Mouse (Mus musculus): ENCODE data around the gene Gps2. TPM values are rescaled to one million over a fixed set of nuclear protein-coding genes. Genes with fewer than 3 reads are reported as not detected.

The Gps2 gene
- polyA plus RNA-seq, 1 experiment from 2014 or later: 89.0 TPM

DNA sequence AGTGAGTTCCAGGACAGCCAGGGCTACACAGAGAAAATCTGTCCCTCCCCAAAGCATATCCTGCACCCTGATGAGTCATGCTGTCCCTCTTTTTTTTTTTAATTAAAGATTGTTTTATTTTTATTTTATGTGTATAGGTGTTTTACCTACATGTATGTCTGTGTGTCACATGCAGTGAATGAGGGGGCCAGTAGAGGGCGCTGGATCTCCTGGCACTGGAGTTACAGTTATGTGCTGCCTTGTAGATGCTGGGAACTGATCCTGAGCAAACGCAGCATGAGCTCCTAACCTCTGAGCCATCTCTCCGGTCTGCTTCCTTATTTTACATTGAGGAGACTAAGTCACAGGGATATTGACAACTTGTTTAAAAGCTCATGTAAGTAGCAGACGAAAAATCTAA lies 30.6 kb upstream of the Gps2 start:
- Histone ChIP-seq H3K9ac (ENCODE audit: low read depth, low read length) (no peak overlapping the region), H3K4me2 (replicated peaks; ENCODE audit: low read depth, low read length) (no peak overlapping the region), H3K36me3 (ENCODE audit: control insufficient read depth, insufficient read depth, low read length) (no peaks in the 10 kb centered on the region), H3K27ac (ENCODE audit: low read depth, low read length) (no peak overlapping the region), H3K4me3 (ENCODE audit: low read depth, low read length) (no peak overlapping the region), H3K27me3 (ENCODE audit: control insufficient read depth, insufficient read depth, low read length) (no peaks in the 10 kb centered on the region), H3K9me3 (ENCODE audit: control insufficient read depth, low read length) (no peaks in the 10 kb centered on the region), H3K4me1 (replicated peaks; ENCODE audit: control insufficient read depth, insufficient read depth, low read length) (no peaks in the 10 kb centered on the region; the same call in none of the 2 replicates)
- DNase-seq (ENCODE audit: low spot score): peak; percentile 32
- 69% methylated on average over 4 of the region's 4 CpGs for WGBS
- ATAC-seq (ENCODE audit: low FRiP score): no peak

DNA sequence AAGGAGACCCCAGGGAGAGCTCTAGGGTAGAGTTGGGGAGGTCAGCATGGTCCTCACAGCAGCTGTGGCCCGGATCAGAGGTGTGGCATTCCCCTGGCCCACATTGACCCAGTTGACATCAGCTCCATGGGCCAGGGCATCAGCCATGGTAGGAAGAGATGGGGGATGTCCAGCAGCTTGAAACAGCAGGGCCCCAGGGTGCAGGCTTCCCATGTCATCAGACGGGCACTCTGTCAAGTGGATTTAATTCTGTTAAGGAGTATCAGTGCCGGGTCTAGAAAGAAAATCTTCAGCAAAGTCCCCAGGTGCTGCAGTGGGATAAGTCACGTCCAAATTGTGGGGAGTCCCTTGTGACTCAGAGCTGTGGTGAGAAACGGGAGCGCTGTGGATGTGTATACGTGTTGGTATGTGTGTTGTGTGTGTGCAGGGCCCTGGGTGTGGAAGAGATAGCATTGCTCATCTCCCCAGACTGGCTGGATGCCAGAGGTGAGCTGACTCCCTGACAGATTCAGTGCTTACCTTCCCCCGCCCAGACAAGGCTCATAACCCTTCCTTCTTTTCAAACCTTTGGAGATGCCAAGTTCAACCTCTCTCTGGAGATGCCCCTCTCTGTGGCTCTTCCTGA lies 30.0 kb upstream of the Gps2 start:
- DNase-seq (ENCODE audit: low spot score): no peak
- Histone ChIP-seq H3K27me3 (ENCODE audit: control insufficient read depth, insufficient read depth, low read length) (no peaks in the 10 kb centered on the region), H3K4me2 (replicated peaks; ENCODE audit: low read depth, low read length) (no peak overlapping the region), H3K9ac (ENCODE audit: low read depth, low read length) (no peak overlapping the region), H3K4me3 (ENCODE audit: low read depth, low read length) (no peak overlapping the region), H3K4me1 (replicated peaks; ENCODE audit: control insufficient read depth, insufficient read depth, low read length) (no peaks in the 10 kb centered on the region; the same call in none of the 2 replicates), H3K36me3 (ENCODE audit: control insufficient read depth, insufficient read depth, low read length) (no peaks in the 10 kb centered on the region), H3K27ac (ENCODE audit: low read depth, low read length) (no peak overlapping the region), H3K9me3 (ENCODE audit: control insufficient read depth, low read length) (no peaks in the 10 kb centered on the region)
- WGBS: 89% methylated on average over 8 of the region's 8 CpGs
- no peak for ATAC-seq (ENCODE audit: low FRiP score)

- Histone ChIP-seq H3K9ac (ENCODE audit: low read depth, low read length) (no peak overlapping the region), H3K4me2 (replicated peaks; ENCODE audit: low read depth, low read length) (no peak overlapping the region), H3K4me1 (replicated peaks; ENCODE audit: control insufficient read depth, insufficient read depth, low read length) (no peaks in the 10 kb centered on the region; the same call in none of the 2 replicates), H3K36me3 (ENCODE audit: control insufficient read depth, insufficient read depth, low read length) (no peaks in the 10 kb centered on the region), H3K9me3 (ENCODE audit: control insufficient read depth, low read length) (no peaks in the 10 kb centered on the region), H3K4me3 (ENCODE audit: low read depth, low read length) (no peak overlapping the region), H3K27ac (ENCODE audit: low read depth, low read length) (no peak overlapping the region), H3K27me3 (ENCODE audit: control insufficient read depth, insufficient read depth, low read length) (no peaks in the 10 kb centered on the region)
- no peak for ATAC-seq (ENCODE audit: low FRiP score)
- WGBS: 88% methylated on average over 9 of the region's 9 CpGs
- DNase-seq (ENCODE audit: low spot score): no peak
Measured at GRCm38 (mm10) chr11:69884240-69884639, 29.4 kb upstream of the Gps2 start.

- Histone ChIP-seq H3K36me3 (ENCODE audit: control insufficient read depth, insufficient read depth, low read length) (no peaks in the 10 kb centered on the region), H3K9ac (ENCODE audit: low read depth, low read length) (no peak overlapping the region), H3K9me3 (ENCODE audit: control insufficient read depth, low read length) (no peaks in the 10 kb centered on the region), H3K27ac (ENCODE audit: low read depth, low read length) (no peak overlapping the region), H3K4me2 (replicated peaks; ENCODE audit: low read depth, low read length) (no peak overlapping the region), H3K27me3 (ENCODE audit: control insufficient read depth, insufficient read depth, low read length) (no peaks in the 10 kb centered on the region), H3K4me3 (ENCODE audit: low read depth, low read length) (no peak overlapping the region), H3K4me1 (replicated peaks; ENCODE audit: control insufficient read depth, insufficient read depth, low read length) (no peaks in the 10 kb centered on the region; the same call in none of the 2 replicates)
- 80% methylated on average over 8 of the region's 8 CpGs for WGBS
- no peak for ATAC-seq (ENCODE audit: low FRiP score)
- DNase-seq (ENCODE audit: low spot score): no peak
Measured at GRCm38 (mm10) chr11:69884663-69885062, 29.0 kb upstream of the Gps2 start.

DNA sequence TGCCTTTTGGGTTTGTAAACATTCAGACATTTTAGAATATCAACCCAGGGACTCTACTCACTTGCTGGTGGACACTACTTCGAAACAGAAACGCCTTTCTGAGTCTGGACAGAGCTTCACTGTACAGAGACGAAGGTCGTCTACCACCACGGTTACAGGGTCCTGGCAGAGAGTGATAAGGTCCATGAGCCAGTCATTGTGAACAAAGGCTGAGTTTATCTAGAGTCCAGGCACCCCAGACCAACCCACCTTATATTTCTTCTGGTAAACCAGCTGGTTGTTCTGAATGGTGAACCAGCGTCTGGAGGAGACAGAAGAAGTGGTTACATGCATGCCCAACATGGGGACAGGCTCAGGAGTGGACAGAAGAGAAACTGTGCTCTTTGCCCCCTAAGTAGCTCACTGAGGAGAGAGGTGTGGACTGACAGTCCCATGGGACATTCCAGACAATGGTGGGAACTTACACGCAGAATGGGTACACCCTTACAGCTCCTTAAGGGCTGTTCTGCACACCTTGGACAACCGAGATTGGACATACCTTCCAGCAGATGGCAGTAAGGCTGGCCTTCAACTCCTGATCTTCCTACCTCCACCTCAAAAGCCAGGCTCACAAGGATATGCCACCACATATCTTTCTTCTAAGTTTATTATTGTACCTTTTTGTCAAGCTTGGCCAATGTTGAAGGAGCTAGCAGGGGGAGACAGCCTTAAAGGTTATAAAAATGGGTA lies 26.6 kb upstream of the Gps2 start:
- H3K27me3 ChIP-seq (ENCODE audit: control insufficient read depth, insufficient read depth, low read length): no peaks in the 10 kb centered on the region
- no peak overlapping the region for H3K4me3 ChIP-seq (ENCODE audit: low read depth, low read length)
- DNase-seq (ENCODE audit: low spot score): no peak
- H3K9ac ChIP-seq (ENCODE audit: low read depth, low read length): no peak overlapping the region
- H3K27ac ChIP-seq (ENCODE audit: low read depth, low read length): no peak overlapping the region
- H3K4me1 ChIP-seq (replicated peaks; ENCODE audit: control insufficient read depth, insufficient read depth, low read length): no peaks in the 10 kb centered on the region
- H3K4me2 ChIP-seq (replicated peaks; ENCODE audit: low read depth, low read length): no peak overlapping the region
- 76% methylated on average over 8 of the region's 8 CpGs for WGBS
- H3K36me3 ChIP-seq (ENCODE audit: control insufficient read depth, insufficient read depth, low read length): no peaks in the 10 kb centered on the region
- H3K9me3 ChIP-seq (ENCODE audit: control insufficient read depth, low read length): no peaks in the 10 kb centered on the region
- ATAC-seq (ENCODE audit: low FRiP score): no peak

DNA sequence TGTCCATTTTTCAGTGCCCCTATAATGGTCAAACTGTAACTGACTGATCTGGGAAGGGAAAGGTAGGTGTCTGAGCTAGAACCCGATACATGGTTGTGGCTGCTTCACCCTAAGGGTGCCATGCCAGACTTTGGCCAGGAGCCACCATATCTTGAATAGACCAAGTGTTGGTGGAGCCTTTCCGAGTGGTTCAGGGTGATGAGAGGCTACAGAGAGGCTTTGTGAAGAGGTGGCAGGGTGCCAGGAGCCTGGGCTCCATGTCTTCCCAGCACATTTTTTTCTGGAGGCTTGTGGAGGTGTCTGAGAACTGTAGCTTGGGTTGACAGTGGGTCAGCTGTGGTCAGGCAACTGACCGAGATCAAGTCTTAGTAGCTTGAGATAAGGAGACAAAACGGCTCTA lies 22.2 kb upstream of the Gps2 start:
- DNase-seq (ENCODE audit: low spot score): no peak
- H3K36me3 ChIP-seq (ENCODE audit: control insufficient read depth, insufficient read depth, low read length): no peaks in the 10 kb centered on the region
- H3K9ac ChIP-seq (ENCODE audit: low read depth, low read length): no peak overlapping the region
- ATAC-seq (ENCODE audit: low FRiP score): no peak
- H3K4me3 ChIP-seq (ENCODE audit: low read depth, low read length): no peak overlapping the region
- no peak overlapping the region for H3K4me2 ChIP-seq (replicated peaks; ENCODE audit: low read depth, low read length)
- H3K27me3 ChIP-seq (ENCODE audit: control insufficient read depth, insufficient read depth, low read length): no peaks in the 10 kb centered on the region
- 80% methylated on average over 4 of the region's 4 CpGs for WGBS
- H3K4me1 ChIP-seq (replicated peaks; ENCODE audit: control insufficient read depth, insufficient read depth, low read length): no peaks in the 10 kb centered on the region
- H3K27ac ChIP-seq (ENCODE audit: low read depth, low read length): no peak overlapping the region
- H3K9me3 ChIP-seq (ENCODE audit: control insufficient read depth, low read length): no peaks in the 10 kb centered on the region

- H3K9me3 ChIP-seq (ENCODE audit: control insufficient read depth, low read length): no peaks in the 10 kb centered on the region
- no peak for ATAC-seq (ENCODE audit: low FRiP score)
- no peak for DNase-seq (ENCODE audit: low spot score)
- H3K36me3 ChIP-seq (ENCODE audit: control insufficient read depth, insufficient read depth, low read length): no peaks in the 10 kb centered on the region
- H3K9ac ChIP-seq (ENCODE audit: low read depth, low read length): no peak overlapping the region
- no peaks in the 10 kb centered on the region for H3K27me3 ChIP-seq (ENCODE audit: control insufficient read depth, insufficient read depth, low read length)
- WGBS: 85% methylated on average over 5 of the region's 5 CpGs
- no peak overlapping the region for H3K4me3 ChIP-seq (ENCODE audit: low read depth, low read length)
- no peak overlapping the region for H3K27ac ChIP-seq (ENCODE audit: low read depth, low read length)
- H3K4me1 ChIP-seq (replicated peaks; ENCODE audit: control insufficient read depth, insufficient read depth, low read length): peaks cover 6% of the 10 kb centered on the region
- H3K4me2 ChIP-seq (replicated peaks; ENCODE audit: low read depth, low read length): no peak overlapping the region
Measured at GRCm38 (mm10) chr11:69894671-69895070, 19.0 kb upstream of the Gps2 start.

- DNase-seq (ENCODE audit: low spot score): no peak
- no peaks in the 10 kb centered on the region for H3K36me3 ChIP-seq (ENCODE audit: control insufficient read depth, insufficient read depth, low read length)
- no peak within 1 kb of the TSS for H3K4me2 ChIP-seq (replicated peaks; ENCODE audit: low read depth, low read length)
- no peak for ATAC-seq (ENCODE audit: low FRiP score)
- no peaks in the 10 kb centered on the region for H3K27me3 ChIP-seq (ENCODE audit: control insufficient read depth, insufficient read depth, low read length)
- H3K4me3 ChIP-seq (ENCODE audit: low read depth, low read length): no peak within 1 kb of the TSS
- peaks cover 6% of the 10 kb centered on the region for H3K4me1 ChIP-seq (replicated peaks; ENCODE audit: control insufficient read depth, insufficient read depth, low read length)
- H3K9ac ChIP-seq (ENCODE audit: low read depth, low read length): no peak within 1 kb of the TSS
- no peaks in the 10 kb centered on the region for H3K9me3 ChIP-seq (ENCODE audit: control insufficient read depth, low read length)
- 72% methylated on average over 4 of the region's 4 CpGs for WGBS
- no peak within 1 kb of the TSS for H3K27ac ChIP-seq (ENCODE audit: low read depth, low read length)
Measured at GRCm38 (mm10) chr11:69895291-69895690, 18.4 kb upstream of the Gps2 start, which contains the start of gene Acap1. Acap1 (minus strand) TSS chr11:69895539.

GRCm38 (mm10) chr11:69899870-69900269 lies 13.8 kb upstream of the Gps2 start:
- DNase-seq (ENCODE audit: low spot score) (peak; percentile 39), ATAC-seq (ENCODE audit: low FRiP score) (no peak)
- H3K4me1 ChIP-seq (replicated peaks; ENCODE audit: control insufficient read depth, insufficient read depth, low read length): peaks cover 14% of the 10 kb centered on the region

More at GRCm38 (mm10) chr11:69899870-69900269, 13.8 kb upstream of the Gps2 start:
- WGBS: 30% methylated on average over 4 of the region's 4 CpGs
- Histone ChIP-seq H3K4me2 (replicated peaks; ENCODE audit: low read depth, low read length) (peak overlapping the region; percentile 97), H3K27ac (ENCODE audit: low read depth, low read length) (no peak overlapping the region), H3K9ac (ENCODE audit: low read depth, low read length) (peak overlapping the region; percentile 96), H3K9me3 (ENCODE audit: control insufficient read depth, low read length) (no peaks in the 10 kb centered on the region), H3K4me3 (ENCODE audit: low read depth, low read length) (peak overlapping the region; percentile 92), H3K36me3 (ENCODE audit: control insufficient read depth, insufficient read depth, low read length) (0 out of 2 replicates have a peak, but pooled peaks cover 4% of the 10 kb centered on the region), H3K27me3 (ENCODE audit: control insufficient read depth, insufficient read depth, low read length) (no peaks in the 10 kb centered on the region)
